Mouse (Mus musculus) neutrophil, adult 5-6 weeks (primary cell): Measurements from ENCODE around the gene Crtc3. TPM values are rescaled to one million over a fixed set of nuclear protein-coding genes. Genes with fewer than 3 reads are reported as not detected.

Experiments used
- ATAC-seq: fragments of 151-379, 151-347 bp; 2 replicates; pipeline ENCODE4 v1.8.0; 2017; ENCODE audit warnings: mild to moderate bottlenecking, moderate TSS enrichment; ENCODE audit not compliant: insufficient number of reproducible peaks, poor library complexity, low FRiP score, severe bottlenecking; ENCODE audit errors: extremely low read depth
- total RNA-seq: library from RNA; stranded (forward); fragments of 200-1000 nt; gene quantifications from 2 replicates; pipeline ENCODE4 v1.2.3, GENCODE M21; 2017

Crtc3 gene
- total RNA-seq, 1 experiment from 2014 or later = 34.3 TPM

DNA sequence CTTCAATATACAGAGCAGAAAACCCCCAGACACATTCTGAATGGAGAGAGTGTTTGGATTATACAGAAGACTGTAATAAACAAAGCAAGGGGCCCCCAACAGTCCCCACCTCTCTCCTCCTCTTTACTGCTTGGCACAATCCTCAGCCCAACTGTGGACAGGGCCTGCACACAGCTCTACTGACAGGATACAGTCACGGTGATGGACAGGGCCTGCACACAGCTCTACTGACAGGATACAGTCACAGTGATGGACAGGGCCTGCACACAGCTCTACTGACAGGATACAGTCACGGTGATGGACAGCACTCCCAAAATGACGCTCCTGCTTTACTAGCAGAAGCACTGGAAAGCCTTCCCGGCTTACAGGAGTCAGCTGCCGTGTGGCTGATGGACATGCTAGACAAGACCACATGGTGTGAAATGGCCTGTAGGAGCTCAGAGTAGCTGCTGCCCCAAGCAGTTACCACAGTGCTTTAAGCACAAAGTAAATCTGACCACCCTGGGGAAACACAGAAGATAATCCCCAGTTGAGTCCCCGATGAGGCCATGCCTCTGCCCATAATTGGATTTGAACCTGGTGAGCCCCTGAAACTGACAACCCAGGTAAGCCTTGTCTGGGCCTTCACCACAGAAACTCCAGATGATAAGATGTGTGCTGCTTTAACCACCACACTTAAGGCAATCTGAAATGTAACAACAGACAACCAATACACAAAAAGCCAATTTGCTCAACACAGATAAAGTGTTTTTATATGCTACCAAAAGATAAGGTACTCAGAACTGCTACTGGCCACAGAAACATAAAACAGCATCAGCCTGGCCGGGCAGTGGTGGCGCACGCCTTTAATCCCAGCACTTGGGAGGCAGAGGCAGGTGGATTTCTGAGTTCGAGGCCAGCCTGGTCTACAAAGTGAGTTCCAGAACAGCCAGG is 42.3 kb downstream of the Crtc3 start:
- ATAC-seq = no peak

DNA sequence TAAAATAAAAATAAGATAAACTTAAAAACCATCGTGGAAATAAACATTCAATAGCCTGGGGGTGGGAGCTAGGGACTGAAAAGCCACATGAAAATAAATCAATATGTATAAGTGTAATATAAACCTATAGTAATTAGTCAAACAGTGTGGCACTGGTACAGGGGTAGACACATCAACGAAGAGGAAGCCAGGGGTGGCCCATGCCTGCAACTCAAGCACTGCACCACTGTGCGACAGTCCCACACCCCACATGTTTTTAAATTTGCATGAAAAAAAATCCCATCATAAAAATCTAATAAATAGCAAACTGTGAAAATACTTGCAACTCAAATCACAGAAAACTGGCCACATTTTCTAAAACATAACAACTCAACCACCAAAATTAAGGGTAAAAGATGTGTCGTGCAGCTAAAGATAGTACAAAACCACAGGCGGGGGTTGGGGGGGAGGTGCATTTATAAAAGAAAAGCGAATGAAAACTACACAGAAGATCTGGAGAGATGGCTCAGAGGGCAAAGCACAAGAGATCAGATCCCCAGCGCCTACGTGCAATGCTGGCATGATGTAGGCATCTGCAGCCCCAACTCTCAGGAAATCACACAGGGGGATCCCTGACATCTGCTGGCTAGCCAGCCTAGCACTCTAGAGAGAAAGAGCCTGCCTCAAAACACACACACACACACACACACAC is 45.6 kb downstream of the Crtc3 start:
- no peak for ATAC-seq

DNA sequence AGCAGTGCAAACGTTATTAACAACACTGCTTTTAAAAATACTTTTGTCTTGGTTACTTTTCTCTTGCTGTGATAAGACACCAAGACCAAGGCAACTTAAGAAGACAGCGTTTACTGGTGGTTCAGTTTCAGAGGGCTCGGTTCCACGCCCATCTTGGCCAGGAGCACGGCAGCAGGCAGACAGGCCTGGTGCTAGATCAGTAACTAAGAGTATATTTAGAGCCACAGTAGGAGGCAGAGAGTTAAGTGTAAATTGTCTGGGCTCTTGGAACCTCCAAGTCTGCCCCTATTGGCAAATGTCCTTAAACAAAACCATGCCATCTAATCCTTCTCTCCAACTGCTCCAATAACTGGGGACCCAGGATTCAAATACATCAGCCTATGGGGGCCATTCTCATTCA is 46.1 kb downstream of the Crtc3 start:
- ATAC-seq = no peak

DNA sequence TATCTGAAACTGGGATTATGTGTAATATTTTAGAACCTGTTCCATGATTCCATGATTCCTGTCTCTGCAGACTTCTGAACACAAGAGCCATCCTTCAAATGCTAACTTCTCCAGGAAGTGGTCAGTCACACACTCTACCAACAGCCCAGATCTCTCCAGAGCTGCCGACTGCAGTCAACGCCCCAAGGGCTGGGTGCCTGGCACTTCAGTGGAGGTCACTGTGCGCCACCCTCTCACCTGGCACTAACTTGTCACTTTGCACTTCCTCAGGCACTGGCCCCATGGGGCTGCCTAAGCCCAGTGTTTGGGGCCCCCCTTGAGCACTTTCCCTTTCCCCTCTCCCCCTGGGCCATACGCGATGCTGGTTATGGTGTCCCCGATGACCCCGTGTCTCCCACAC is 46.8 kb downstream of the Crtc3 start:
- ATAC-seq = peak; percentile 49

DNA sequence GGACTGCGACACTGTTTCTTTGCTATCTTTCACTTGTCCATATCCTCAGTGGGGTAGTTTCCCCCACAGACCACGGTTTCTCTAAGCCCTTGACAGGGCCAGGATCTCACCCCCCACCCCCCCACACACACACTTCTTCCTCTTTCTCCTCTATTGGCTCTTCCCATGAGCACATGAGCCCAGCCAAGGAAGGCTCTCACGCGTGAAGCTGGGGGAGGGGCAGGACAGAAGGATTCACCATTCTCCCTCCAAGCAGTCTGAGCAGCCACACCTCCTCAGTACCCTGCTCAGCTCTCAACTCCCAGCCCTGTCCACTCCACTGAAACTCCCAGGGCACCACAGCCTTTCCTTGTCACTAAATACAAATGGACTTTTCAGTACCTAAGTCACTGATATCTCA is 47.2 kb downstream of the Crtc3 start:
- peak; percentile 28 for ATAC-seq

DNA sequence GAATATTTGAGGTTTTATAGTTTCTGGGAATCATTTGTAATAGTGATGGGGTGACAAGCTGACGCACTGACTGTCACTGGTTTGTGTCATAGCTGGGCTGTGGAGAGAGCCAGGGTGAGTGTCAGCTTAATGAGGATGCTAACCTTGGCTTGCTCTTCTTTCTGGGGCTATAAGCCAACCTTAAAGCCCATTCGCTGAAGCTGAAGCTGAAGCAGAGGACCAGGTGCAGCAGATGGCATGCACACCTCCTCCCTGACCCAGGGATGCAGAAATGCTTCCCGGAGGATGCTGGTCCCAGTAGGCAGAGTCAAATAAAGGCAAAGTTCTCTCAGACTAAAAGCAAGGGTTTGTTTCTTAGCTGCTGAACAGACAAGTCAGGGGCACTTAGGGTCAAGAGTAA is 48.7 kb downstream of the Crtc3 start:
- no peak for ATAC-seq

DNA sequence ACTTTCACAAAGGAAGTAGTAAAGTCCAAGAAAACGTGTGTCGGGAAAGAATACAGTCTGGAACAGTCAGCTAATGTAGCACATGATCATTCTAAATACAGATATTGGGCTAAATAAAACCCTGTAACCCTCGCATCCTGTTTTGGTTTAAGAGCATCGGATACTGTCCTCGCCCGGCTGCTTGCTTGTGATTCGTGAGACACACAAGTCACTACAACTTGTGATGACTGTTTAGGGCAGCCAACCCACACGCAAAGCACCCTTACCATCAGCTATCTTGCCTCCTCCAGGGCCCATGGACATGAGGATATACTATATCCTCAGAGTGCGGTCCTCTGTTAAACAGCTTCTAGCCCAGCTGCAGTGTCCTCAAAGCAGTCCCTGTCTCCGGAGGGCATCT is 50.2 kb downstream of the Crtc3 start:
- ATAC-seq = no peak

DNA sequence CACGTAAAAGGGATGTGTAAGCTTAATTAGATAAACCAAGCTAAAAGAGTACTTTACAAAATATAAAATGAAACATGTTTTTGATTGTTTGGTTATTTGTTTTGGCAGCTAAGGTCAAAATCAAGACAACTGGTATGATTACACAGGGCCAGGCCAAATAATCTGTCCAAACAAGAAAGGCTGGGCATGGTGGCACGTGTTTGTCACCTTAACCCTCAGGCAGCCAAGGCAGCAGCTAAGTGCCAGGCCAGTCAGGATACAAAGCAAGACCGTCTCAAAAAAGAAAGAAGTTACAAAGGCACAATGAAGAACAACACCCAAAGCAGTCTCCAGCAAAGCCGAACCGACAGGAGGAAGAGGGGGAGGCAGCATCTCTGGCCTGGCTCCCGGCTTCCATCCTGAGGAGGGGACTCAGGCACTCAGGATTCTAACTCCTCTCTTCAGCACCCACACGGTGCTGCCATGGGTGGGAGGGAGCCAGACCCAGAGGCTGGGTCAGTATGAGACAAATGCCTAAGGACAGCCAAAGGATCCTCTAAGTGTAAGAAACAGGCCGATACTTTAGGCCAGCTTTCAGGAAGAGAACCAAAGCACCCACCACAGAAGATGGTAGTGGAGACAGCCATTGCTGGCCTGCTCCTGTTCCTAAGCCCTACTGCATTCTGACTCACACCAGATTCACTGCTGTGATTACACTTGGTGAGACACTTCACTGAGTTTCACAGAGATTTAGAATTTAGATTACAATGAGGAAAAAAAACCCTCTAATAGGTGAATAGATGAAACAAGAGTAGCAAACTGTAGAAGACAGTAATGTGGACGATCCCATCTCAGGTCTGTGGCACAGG is 51.5 kb downstream of the Crtc3 start:
- ATAC-seq = no peak

DNA sequence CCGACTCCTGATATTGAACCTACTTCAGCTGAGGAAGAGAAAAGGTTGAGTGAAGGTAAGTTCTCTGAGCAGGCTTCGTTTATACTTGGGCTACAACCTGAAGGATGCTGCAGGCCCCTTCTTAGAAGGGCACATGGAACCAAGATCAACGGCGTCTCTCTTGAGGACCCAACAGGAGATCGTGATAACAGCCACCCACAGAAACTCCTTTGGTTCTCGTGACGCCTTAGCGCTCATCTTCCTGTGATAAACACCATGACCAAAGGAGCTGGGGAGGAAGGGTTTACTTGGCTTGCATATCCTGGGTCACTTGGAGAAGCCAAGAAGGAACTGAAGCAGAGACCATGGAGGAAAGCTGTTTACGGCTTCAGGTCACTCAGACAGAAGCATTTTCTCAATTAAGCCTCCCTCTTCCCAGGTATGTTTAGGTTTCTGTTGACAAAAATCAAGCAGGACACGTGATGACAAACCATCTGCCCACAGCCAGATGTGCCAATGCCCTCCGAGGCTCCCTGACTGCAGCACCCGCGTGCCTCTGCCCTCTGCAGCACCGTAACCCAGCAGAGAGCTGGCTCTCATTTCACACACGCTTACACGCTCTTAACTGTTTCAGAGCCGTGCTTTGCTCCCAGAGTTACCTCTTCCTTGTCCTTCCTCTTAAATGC is 52.3 kb downstream of the Crtc3 start:
- no peak for ATAC-seq

DNA sequence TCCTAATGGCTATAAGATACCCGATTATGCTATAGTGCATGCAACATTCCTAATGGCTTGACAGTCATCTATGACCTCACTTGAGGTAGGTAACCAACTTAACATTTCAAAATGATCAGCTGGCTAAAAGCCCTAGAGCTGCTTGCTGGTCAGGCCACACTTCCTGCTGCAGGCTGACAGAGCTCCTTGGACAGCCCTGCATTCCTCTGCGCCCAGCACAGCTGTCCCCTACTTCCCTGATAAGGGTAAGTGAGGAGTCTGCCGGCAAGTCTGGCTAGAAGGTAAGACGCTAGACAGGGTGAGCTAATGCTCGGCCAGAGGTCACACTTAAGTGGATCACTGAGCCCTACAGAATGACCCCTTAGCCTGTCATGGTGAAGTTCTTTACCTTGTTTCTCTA is 52.8 kb downstream of the Crtc3 start:
- ATAC-seq = no peak

DNA sequence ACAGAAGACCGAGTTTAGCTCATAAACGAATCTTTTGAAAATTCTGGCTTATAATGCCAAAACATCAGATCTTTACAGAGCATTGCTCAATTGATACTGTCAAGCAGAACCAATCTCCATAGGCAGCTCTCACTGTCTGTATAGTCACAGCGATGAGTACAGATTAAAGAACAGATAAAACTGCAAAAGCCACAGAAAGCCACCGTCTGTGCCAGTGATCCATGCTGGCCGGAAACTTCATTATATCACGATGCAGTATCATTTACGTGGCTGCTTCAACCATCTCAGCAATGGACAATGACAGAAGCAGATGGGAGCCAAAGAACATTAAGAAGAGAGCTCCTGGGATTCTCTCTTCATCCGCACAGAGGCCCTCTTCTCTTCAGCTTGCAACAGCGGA is 53.9 kb downstream of the Crtc3 start:
- ATAC-seq = no peak

DNA sequence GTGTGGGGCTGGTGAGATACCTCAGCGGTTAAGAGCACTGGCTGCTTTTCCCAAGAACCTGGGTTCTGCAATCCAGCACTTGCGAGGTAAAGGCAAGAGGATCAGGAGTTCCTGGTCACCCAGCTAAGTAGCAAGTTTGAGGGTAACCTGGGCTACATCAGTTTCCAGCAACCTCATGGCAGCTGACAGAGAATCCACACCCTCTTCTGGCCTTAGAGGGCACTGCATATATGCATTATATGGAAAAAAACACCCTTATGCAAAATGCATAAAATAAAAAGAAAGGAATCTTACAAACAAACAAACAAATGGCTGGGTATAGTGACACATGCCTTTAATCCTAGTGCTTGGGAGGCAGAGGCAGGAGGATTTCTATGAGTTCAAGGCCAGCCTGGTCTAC is 55.0 kb downstream of the Crtc3 start:
- no peak for ATAC-seq

DNA sequence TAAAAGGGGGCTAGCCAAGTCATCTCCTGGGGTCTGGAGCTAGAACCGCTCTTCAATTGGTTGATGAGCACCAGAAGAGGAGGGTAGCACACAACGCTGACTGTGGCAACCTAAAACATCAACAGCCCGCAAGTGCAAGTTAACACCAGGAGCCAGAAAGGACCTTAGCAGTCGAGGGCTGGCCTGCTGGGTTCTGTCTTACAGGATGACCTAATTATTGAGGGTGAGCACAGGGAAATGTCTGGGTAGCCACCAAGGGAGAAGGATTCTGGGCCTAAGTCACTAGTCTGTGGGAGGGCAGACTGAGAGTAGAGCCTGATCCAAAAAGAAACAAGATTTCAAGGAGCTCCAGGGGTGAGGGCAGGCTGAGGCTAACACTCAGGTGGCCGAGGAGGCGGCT is 56.7 kb downstream of the Crtc3 start:
- no peak for ATAC-seq

DNA sequence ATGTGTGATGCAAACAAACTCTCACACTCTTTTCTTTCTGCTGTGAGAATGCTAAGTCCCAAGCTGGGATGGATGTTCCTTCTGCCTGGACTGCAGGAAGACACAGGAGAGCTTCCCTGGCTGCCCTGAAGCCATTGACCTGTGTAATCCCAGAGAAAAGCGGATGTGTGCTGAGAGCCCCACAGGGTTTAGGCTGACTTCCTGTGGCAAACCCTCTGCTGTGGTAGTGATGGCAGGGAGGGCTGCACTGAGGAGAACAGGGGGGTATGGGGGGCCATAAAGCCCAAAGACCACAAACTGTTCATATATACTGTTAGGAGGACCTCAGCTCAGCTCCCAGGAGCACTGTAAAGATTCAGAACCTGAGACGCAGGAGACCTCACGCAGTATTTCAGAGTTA is 57.3 kb downstream of the Crtc3 start:
- ATAC-seq = no peak

DNA sequence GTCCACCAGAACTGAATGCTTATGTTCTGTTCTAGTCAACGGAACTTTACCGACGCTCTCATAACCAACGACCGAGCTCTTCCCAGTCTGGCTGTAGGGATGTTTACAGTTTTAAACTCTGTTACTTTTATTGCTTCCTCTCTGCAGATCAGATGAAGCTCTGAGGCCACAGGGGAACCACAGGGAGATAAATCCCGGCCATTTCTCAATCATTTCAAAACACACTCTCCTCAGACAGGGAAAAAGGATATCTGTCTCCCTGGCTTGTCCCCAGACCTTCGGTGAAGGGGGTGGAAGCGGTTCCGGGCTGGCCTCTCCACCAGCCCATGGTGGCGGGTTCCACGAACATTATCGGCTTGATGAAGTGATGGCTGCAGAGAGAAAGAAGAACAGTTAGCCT is 59.3 kb downstream of the Crtc3 start:
- ATAC-seq = no peak

DNA sequence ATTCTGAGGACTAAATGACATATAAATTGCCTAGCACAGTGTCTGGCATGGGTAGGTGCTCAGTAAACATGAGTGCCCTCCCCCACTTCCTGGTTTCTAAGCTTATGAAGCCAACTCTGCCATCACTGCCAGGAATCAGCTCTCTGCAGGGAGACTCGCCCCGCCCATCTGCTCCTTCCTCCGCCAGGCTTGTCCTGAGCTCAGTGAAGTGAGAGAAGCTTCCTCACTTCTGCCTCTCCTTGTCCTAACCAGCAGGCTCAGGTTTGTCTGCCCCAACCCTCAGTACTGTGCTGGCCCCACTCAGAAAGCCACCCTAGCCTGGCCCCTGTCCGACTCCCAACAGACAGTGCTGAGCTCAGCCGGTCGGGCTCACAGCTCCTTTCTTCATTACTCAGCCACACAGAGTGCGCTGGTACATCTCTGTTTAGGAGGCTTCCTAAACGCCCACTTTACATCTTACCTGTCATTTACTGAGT is 59.9 kb downstream of the Crtc3 start:
- peak; percentile 82 for ATAC-seq

DNA sequence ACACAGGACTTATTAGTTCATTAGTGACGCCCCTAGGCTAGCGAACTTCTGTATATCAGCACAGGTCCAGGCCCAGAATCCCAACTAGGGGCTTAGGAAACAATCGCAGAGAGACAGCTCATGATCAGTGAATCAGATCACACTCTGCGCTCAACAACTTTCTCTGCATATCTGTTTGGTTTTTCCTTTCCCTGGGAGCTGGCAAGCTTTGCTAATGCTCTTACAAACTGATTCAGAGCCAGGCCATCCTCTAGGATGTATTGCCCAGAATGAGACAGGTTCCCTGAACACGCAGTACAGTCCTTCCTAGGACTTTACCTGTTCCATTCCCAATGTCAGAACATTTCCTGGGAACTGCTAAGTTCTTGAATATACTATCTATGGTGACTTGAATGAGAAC is 61.7 kb downstream of the Crtc3 start:
- ATAC-seq = no peak

DNA sequence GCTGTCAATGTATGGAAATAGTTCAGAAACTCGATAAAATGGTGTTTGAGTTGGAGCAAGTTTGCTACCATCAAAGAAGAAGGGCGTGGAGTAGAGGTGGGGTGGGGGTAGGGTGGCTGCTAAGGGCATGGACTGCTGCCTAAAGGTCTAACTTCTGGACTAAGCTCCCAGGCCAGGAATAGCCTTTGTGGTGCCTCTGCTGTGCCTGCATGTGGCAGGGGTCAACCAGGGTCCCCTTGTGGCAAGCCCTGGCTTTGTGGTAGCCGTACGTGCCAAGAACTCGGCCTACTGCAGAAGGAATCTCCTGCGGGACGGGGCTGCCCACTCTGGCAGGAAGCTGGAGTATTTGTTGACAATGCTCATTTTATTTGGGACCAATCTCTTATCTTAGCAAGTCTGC is 62.8 kb downstream of the Crtc3 start:
- no peak for ATAC-seq

DNA sequence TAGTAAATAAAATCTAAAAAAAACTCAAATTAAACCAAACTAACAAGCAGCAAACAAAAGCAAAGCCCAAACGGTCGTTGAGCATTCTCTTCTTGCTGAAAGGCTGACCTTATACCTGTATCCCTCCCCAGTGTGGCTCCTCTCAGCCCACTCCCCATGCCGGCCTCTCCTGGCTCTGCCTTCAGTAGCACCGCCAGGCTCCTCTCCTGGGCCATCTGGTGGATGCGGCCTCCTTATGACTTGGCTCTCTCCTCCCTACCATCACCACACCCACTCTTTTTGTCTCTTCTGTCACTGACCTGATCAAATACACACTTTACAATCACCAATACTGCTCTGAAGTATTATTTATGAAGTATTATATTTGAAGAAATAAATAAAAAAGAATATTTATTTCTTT is 65.4 kb downstream of the Crtc3 start:
- no peak for ATAC-seq
